Mouse (Mus musculus) ES-Bruce4 (cell line): ENCODE measurements at regions not wholly inside any gene's neighbourhood (a gene's known extent, or its start where the extent isn't known, plus 50 kb on each side); places are given as distances from the start of the nearest gene placed in this dataset.

Experiments
- CTCF ChIP-seq: IDR thresholded peaks from one replicate; pipeline ENCODE4 v1.8.1; 2011; ENCODE audit warnings: low read depth, low read length
- POLR2A ChIP-seq: IDR thresholded peaks from one replicate; pipeline ENCODE4 v1.8.1; 2011; ENCODE audit warnings: low read length; ENCODE audit not compliant: insufficient read depth

- TF ChIP-seq POLR2A: no peak
- TF ChIP-seq CTCF: no peak
Measured at GRCm38 (mm10) chr11:45222021-45222420, 604.9 kb downstream of the Ebf1 start.
